Mouse (Mus musculus) MEL (cell line): Measurements from ENCODE around the gene Phospho2. TPM values are rescaled to one million over a fixed set of nuclear protein-coding genes. Genes with fewer than 3 reads are reported as not detected.

ENCODE experiments used
- DNase-seq: peaks from one replicate; pipeline ENCODE4 v3.0.0; 2011; ENCODE audit warnings: low read depth, low spot score
- H3K27ac ChIP-seq: 2 replicates; pipeline ENCODE4 v1.5.1; 2012; ENCODE audit warnings: low read depth, mild to moderate bottlenecking, control low read depth, low read length, moderate library complexity; ENCODE audit not compliant: control insufficient read depth
- H3K27me3 ChIP-seq, 2 experiments: fragments of 150-350 bp in 1 of 2; sonication (generic) in 1 of 2; 2 replicates each; pipeline ENCODE4 v1.6.1; 2012; ENCODE audit warnings: low read length in 2 of 2, mild to moderate bottlenecking in 2 of 2, improper control_type of control experiment in 1 of 2, moderate library complexity in 1 of 2; ENCODE audit not compliant: insufficient read depth in 2 of 2, control insufficient read depth in 1 of 2
- H3K36me3 ChIP-seq, 2 experiments: 2 replicates each; pipeline ENCODE4 v1.6.1; 2012 to 2014; ENCODE audit warnings: low read length in 2 of 2, improper control_type of control experiment in 1 of 2, inconsistent platforms in 1 of 2, mild to moderate bottlenecking in 1 of 2; ENCODE audit not compliant: insufficient read depth in 2 of 2, control insufficient read depth in 1 of 2
- H3K4me1 ChIP-seq, 2 experiments: fragments of 150-350 bp in 1 of 2; sonication (generic) in 1 of 2; 2 replicates each; pipeline ENCODE4 v1.6.1; 2012; ENCODE audit warnings: low read length in 2 of 2, improper control_type of control experiment in 1 of 2, mild to moderate bottlenecking in 1 of 2; ENCODE audit not compliant: insufficient read depth in 2 of 2, control insufficient read depth in 1 of 2
- H3K4me3 ChIP-seq, 2 experiments: fragments of 150-350 bp in 1 of 2; sonication (generic) in 1 of 2; 2 replicates each; pipeline ENCODE4 v1.5.1; 2012; ENCODE audit warnings: low read depth in 2 of 2, low read length in 2 of 2, mild to moderate bottlenecking in 2 of 2, moderate library complexity in 2 of 2, control low read depth in 1 of 2, improper control_type of control experiment in 1 of 2; ENCODE audit not compliant: control insufficient read depth in 1 of 2, insufficient read depth in 1 of 2
- H3K79me2 ChIP-seq: 2 replicates; pipeline ENCODE4 v1.6.1; 2012; ENCODE audit warnings: mild to moderate bottlenecking, low read length, moderate library complexity; ENCODE audit not compliant: control insufficient read depth, poor library complexity, insufficient read depth
- H3K9ac ChIP-seq: 2 replicates; pipeline ENCODE4 v1.6.1; 2012; ENCODE audit warnings: low read depth, mild to moderate bottlenecking, control low read depth, low read length, moderate library complexity; ENCODE audit not compliant: control insufficient read depth, poor library complexity, severe bottlenecking
- H3K9me3 ChIP-seq: fragments of 150-350 bp; sonication (generic); replicated peaks from 2 replicates; pipeline ENCODE4 v1.6.1; 2012; ENCODE audit warnings: mild to moderate bottlenecking, low read length, improper control_type of control experiment, moderate library complexity; ENCODE audit not compliant: insufficient read depth
- CHD2 ChIP-seq: IDR thresholded peaks from 2 replicates; pipeline ENCODE4 v1.6.1; 2011; ENCODE audit warnings: low read length, improper control_type of control experiment
- CTCF ChIP-seq, 3 experiments: IDR thresholded peaks in 2 of 3; conservative IDR thresholded peaks in 1 of 3; 2 replicates each; pipeline ENCODE4 v1.5.1; 2011 to 2012; ENCODE audit warnings: low read length in 3 of 3, low read depth in 2 of 3, mild to moderate bottlenecking in 2 of 3, improper control_type of control experiment in 1 of 3, inconsistent platforms in 1 of 3, mixed read lengths in 1 of 3, moderate library complexity in 1 of 3; ENCODE audit not compliant: control insufficient read depth in 1 of 3, insufficient read depth in 1 of 3, poor library complexity in 1 of 3, severe bottlenecking in 1 of 3
- ELF1 ChIP-seq: IDR thresholded peaks from 2 replicates; pipeline ENCODE4 v1.6.1; 2014; ENCODE audit warnings: low read depth, mild to moderate bottlenecking, inconsistent platforms, low read length, improper control_type of control experiment, moderate library complexity
- GABPA ChIP-seq: IDR thresholded peaks from 2 replicates; pipeline ENCODE4 v1.6.1; 2012; ENCODE audit warnings: low read depth, mild to moderate bottlenecking, inconsistent platforms, low read length, improper control_type of control experiment, moderate library complexity
- HCFC1 ChIP-seq: IDR thresholded peaks from 2 replicates; pipeline ENCODE4 v1.6.1; 2012; ENCODE audit warnings: low read depth, mild to moderate bottlenecking, inconsistent platforms, low read length, improper control_type of control experiment, moderate library complexity
- KAT2A ChIP-seq: conservative IDR thresholded peaks from 2 replicates; pipeline ENCODE4 v1.6.1; 2012; ENCODE audit warnings: low read depth, low read length, improper control_type of control experiment, inconsistent platforms
- MAX ChIP-seq: IDR thresholded peaks from 2 replicates; pipeline ENCODE4 v1.6.1; 2011; ENCODE audit warnings: low read length, improper control_type of control experiment
- MYC ChIP-seq: IDR thresholded peaks from 2 replicates; pipeline ENCODE4 v1.6.1; 2011; ENCODE audit warnings: low read depth, mild to moderate bottlenecking, low read length, improper control_type of control experiment, moderate library complexity
- NRF1 ChIP-seq: IDR thresholded peaks from 2 replicates; pipeline ENCODE4 v1.6.1; 2014; ENCODE audit warnings: low read depth, mild to moderate bottlenecking, inconsistent platforms, low read length, improper control_type of control experiment, moderate library complexity; ENCODE audit not compliant: poor library complexity, insufficient read depth, severe bottlenecking
- POLR2A ChIP-seq, 2 experiments: IDR thresholded peaks; 2 replicates each; pipeline ENCODE4 v1.6.1; 2011 to 2012; ENCODE audit warnings: low read length in 2 of 2, mild to moderate bottlenecking in 2 of 2, control low read depth in 1 of 2, improper control_type of control experiment in 1 of 2, low read depth in 1 of 2, moderate library complexity in 1 of 2; ENCODE audit not compliant: control insufficient read depth in 1 of 2, insufficient read depth in 1 of 2, poor library complexity in 1 of 2
- POLR2AphosphoS2 ChIP-seq: IDR thresholded peaks from 2 replicates; pipeline ENCODE4 v1.6.1; 2011; ENCODE audit warnings: low read length, improper control_type of control experiment
- RAD21 ChIP-seq: IDR thresholded peaks from 2 replicates; pipeline ENCODE4 v1.6.1; 2011; ENCODE audit warnings: mild to moderate bottlenecking, low read depth, low read length, improper control_type of control experiment
- TBP ChIP-seq: IDR thresholded peaks from 2 replicates; pipeline ENCODE4 v1.8.0; 2011; ENCODE audit warnings: low read depth, low read length, improper control_type of control experiment
- TCF12 ChIP-seq: IDR thresholded peaks from 2 replicates; pipeline ENCODE4 v1.6.1; 2014; ENCODE audit warnings: low read depth, mild to moderate bottlenecking, inconsistent platforms, low read length, improper control_type of control experiment, moderate library complexity
- USF1 ChIP-seq: IDR thresholded peaks from 2 replicates; pipeline ENCODE4 v1.6.1; 2014; ENCODE audit warnings: low read depth, mild to moderate bottlenecking, inconsistent platforms, low read length, improper control_type of control experiment, moderate library complexity
- ZC3H11A ChIP-seq: IDR thresholded peaks from 2 replicates; pipeline ENCODE4 v1.6.1; 2012; ENCODE audit warnings: low read depth, mild to moderate bottlenecking, inconsistent platforms, low read length, improper control_type of control experiment
- ZNF384 ChIP-seq: IDR thresholded peaks from 2 replicates; pipeline ENCODE4 v1.6.1; 2012; ENCODE audit warnings: low read depth, mild to moderate bottlenecking, inconsistent platforms, low read length, improper control_type of control experiment
- polyA plus RNA-seq, 2 experiments: library from polyadenylated mRNA; stranded (reverse) in 1 of 2; unstranded in 1 of 2; fragments of >175 nt in 1 of 2; fragments of >200 nt in 1 of 2; gene quantifications; 2 replicates each; pipeline versions ENCODE4 v1.2.1 to v1.2.4; 2012; ENCODE audit warnings: low replicate concordance in 2 of 2, low read depth in 1 of 2; ENCODE audit not compliant: insufficient read length in 2 of 2, insufficient read depth in 1 of 2, missing spikeins in 1 of 2
- total RNA-seq: library from RNA; depleted of rRNA; stranded (reverse); fragments of 300-350 nt; gene quantifications from 2 replicates; pipeline ENCODE4 v1.2.3, GENCODE M21; 2012

Phospho2 gene
- total and polyA plus RNA-seq, 3 experiments: 11.8 to 13.2 TPM; not detected in 1

DNA sequence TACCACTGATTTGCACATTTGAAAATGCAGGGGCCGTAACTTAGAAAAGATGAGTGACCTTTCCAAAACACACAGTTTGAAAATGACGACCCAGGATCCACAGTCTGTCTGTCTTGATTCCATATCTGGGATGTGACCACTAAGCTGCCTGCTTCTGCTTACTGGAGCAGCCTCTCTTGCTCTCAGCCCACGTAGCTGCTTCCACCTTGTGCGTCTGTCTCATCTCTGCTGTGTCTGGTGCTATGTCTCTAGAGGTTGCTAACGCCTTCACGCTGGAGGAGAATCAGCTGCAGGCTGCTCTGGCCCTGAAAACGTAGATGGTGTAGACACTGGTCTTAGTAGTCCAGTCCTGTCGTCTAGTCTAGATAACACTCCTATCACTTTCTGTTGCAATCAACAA lies 40.7 kb downstream of the Phospho2 start:
- no peaks in the 10 kb centered on the region for H3K4me1 ChIP-seq
- no peak overlapping the region for H3K4me3 ChIP-seq
- H3K79me2 ChIP-seq: peaks cover under 1% of the 10 kb centered on the region
- no peaks in the 10 kb centered on the region for H3K27me3 ChIP-seq
- TF ChIP-seq KAT2A (no peak), ZC3H11A (no peak), HCFC1 (no peak), MAX (no peak), RAD21 (no peak), ELF1 (no peak), CTCF (IDR thresholded peaks at IDR 0.05 in 2 of 3, conservative IDR thresholded peaks at IDR 0.05 in 1 of 3; ENCODE audit: control insufficient read depth in 1 of 3, insufficient read depth in 1 of 3, low read depth in 2 of 3, low read length in 3 of 3, poor library complexity in 1 of 3, severe bottlenecking in 1 of 3) (no peak), TBP (no peak), USF1 (no peak), POLR2A (IDR thresholded peaks at IDR 0.05; ENCODE audit: control insufficient read depth in 1 of 2, insufficient read depth in 1 of 2, low read depth in 1 of 2, low read length in 2 of 2, poor library complexity in 1 of 2) (no peak), CHD2 (no peak), NRF1 (no peak), MYC (no peak), GABPA (no peak), POLR2AphosphoS2 (no peak)
- no peak overlapping the region for H3K9ac ChIP-seq
- H3K36me3 ChIP-seq: no peaks in the 10 kb centered on the region; a peak in 2 of 4 replicates
- no peak overlapping the region for H3K27ac ChIP-seq
- no peaks in the 10 kb centered on the region for H3K9me3 ChIP-seq
- DNase-seq: no peak

- Histone ChIP-seq H3K27ac (no peak overlapping the region), H3K27me3 (no peaks in the 10 kb centered on the region), H3K9me3 (no peaks in the 10 kb centered on the region), H3K79me2 (no peaks in the 10 kb centered on the region), H3K4me3 (no peak overlapping the region), H3K4me1 (no peaks in the 10 kb centered on the region), H3K9ac (no peak overlapping the region), H3K36me3 (no peaks in the 10 kb centered on the region; a peak in 1 of 4 replicates)
- TF ChIP-seq TCF12 (no peak), ZNF384 (peak; percentile 85), NRF1 (no peak), RAD21 (no peak), HCFC1 (no peak)
- no peak for DNase-seq
These were observed 48.0 kb downstream of the Phospho2 start for GRCm38 (mm10) chr2:69837244-69837967.
